Mouse (Mus musculus) right cerebral cortex, postnatal 14 days (tissue): Measurements from ENCODE around the gene Hdac1.

ENCODE experiments used
- DNase-seq: peaks from one replicate; pipeline ENCODE4 v3.0.0; 2022

Hdac1 gene

DNA sequence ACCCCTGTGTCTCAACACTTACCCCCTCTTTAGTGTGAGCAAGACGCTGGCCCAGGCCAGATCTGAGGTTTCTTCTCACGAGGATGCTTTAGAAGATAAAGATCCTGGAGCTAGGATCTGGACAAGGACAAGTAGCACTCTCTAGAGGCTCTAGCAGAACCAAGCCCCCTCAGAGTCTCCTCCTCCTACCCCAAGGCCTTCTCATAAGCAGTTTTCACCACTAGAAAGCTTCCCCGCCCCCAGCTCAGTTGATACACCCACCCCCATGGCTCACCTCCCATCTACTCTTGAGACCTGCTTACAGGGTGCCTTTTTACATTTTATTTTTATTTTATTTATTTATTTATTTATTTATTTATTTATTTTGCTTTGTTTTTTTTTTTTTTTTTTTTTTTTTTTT, 32.9 kb downstream of the Hdac1 start:
- no peak for DNase-seq

DNA sequence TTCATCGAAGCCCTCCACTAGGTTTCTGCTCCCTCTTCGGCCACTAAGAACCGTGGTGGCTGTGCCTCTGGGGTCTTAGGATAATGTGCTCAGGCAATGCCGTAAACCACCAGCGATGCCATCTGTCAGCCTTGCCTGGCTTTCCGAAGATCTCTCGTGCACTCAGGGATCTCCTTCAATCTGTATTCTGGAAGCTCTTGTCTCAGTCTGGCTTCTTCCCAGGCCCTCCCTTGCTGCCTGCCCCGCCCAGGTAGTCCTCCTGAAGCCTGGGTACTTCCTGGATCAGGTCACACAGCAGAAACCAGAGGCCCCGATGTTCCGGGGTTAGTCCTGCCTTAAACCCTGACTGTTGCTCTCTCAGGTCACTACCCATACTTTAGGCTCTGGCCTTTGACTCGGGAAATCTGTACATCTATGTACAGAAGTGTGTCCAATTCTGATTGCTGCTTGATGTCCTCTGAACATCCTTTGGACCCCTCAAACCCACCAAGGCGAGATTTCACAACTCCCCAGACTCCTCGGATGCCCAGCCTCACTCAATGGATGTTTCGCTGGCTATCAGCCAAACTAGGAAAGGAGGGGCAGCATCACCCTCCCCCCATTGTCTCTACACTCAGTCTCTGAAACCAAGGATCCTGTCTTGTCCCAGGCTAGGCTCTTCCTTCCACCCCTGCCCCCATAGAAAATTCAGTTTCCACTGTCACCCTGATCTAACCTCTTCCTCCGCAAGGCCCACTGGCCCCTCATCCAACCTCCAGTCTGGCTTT, 33.5 kb downstream of the Hdac1 start:
- no peak for DNase-seq

DNA sequence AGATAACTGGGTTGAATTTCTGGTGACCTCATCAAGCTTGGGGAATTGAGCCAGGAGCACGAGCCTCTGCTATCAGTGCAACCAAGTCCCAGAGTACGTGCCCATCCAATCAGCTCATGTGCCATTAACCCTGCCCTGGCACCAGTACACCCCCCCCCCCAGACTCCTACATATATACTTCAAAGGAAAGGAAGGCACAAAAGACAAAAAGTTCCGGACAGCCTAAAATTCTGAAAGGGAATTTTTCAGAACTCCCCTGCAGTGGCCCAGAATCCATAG, 34.3 kb downstream of the Hdac1 start:
- DNase-seq = no peak

DNA sequence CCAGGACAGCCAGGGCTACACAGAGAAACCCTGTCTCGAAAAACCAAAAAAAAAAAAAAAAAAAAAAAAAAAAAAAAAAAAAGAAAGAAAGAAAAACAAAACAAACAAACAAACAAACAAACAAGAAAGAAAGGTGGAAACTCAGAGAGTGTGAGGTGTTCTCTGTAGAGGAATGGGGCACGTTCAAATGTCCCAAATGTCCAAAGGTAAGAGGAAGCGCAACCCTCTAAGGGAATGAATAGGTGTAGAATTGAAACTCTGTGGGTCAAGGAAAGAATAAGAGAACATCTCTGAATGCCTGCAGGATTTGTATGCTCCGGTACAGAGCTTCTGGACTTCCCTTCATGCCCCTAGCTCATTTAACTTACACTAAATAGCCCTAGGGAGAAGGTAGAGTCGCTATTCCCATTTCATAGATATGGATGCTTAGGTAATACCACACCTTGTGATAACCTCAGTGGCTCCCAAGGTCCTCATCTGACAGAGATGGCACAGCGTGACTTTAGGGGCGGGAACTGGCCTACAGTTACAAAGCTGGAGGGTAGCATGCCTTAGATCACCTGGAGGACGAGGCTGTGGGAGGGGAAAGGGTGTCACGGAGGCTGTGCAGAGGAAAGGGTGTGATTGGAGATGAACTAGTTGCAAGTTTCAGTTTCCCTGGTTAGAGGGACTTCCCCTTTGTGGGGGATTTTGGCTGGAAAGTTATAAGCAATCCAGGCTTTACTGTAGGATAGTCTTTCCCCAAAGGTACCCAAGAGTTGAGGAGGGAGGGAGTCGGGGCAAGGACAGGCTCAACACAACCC, 34.9 kb downstream of the Hdac1 start:
- DNase-seq = no peak

DNA sequence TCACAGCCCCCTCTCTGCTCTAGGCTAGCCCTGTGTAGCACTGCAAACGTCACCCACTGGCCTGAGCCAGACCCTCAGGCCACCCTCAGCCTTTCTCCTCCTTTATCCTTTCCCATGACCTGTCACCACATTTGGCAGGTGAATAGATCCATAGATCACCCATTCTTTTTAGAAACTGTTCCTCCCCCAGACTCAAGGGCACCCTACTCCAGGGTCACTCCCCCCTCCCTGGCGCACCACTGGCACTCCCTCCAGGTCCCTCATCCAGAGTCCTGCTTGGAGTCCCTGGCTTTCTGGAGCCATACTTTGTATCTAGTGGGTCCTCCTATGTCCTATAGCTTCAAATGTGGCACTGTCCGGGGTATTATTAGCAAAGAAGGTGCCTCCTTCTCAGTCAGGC, 37.0 kb downstream of the Hdac1 start:
- DNase-seq = no peak

DNA sequence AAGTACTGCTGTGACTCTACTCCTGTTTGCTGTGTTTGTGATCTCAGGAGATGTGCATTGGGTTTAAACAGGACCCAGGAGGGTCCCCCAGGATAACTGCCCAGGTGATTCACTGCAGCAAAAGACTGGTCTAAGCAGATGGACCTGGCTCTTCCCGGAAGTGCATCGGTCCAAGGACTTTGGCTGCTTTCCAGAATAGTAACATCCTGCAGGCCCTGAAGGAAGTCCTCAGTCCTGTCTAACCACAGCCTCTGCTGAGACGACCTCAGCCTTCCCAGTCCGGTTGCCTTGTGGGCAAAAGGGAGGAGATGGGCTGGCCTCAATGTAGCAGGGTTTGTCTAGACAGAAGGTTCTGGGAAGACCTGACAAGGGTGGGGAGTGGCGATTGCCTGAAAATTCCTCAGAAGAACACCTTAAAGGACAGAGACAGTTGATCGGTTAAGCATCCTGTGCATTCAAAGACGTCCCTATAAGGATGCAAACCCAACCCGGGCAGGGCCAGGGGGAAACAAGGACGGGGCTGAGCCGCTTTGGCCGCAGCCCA, 39.5 kb downstream of the Hdac1 start:
- DNase-seq = no peak

DNA sequence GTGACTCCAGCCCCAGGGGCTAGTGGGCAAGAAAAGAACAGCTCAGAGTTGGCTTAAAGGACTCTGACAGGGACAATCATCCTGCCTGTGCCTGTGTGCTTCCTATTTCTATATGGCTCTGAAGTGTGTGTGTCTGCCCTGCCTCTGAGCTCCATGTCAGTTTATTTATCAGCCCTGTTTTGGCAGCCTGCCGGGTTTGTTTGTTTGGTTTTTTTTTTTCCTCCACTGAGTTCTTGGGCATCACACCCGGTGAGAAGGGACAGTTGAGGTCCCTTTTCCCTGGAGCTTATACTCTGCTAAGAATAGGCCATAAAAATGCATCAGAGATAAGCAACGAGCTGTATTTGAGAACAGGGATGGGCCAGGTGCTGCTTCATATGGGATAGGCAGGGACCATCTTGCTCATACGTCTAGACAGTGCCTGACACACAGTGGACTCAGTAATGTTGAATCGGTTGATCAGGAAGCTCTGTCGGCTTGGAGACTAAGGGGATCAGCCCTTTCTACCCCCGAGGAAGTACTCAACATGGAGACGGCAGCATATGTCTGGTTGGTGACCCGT, 40.1 kb downstream of the Hdac1 start:
- DNase-seq = no peak

DNA sequence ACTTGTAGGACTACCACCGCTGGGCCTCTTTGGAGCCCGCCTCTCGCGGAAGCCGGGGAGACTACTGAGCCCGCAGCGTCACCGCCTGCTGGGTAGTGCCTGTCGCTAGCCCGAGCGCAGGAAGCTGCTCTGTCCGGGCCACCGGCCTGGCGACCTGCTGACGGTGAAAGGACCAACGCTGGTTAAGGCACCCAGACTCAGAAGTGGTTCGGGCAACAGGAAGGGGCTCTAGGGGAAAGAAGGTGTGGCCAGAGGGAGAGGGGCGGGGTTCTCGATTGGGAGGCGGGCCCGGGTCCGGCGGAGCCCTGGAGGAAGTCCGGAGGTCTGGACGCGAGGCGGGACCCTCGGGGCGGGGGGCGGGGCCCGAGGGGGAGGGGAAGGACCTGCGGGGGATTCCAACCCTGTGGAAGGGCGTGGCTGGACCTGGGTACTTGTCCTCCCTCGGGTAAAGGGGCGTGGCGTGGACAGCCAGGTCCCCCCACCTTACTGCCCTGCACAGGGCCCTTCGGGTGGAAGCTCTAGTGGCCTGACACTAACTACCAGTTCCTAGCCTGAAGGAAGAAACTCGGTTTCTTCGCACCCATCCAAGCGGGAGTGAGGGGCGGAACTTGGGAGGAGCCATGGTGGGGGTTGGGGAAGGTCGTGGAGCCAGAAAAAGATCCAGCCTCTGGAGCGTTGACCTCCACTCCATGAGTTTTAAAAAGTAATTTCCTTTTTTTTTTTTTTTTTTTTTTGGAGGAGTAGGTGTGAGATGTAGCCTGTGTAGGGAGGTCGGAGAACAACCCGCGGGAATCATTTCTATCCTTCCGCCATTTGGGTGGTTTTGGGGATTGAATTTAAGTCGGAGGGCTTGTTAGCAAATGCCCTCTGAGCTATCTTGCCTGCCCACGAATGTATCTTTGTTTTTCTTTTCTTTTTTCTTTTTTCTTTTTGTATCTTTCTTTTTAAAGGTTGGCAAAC, 41.6 kb downstream of the Hdac1 start:
- DNase-seq = peak; percentile 73

DNA sequence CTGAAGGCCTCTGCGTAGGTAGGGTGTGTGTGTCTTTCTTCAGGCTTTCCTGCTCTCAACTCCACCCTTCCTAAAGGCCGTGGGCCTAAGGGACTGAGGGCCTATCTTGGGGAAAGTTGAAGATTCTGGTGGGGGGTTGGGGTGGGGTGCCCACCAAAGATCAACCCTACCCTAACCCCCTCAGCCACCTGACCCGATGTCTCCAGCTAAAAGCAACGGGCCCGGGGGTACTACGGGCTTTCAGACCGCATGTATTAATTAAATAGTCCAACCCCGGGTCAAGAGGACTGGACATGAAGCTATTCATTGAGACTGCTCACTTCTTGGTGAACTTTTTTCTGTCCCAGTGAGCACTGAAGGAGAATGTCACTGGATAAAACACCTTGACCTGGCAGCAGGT, 42.5 kb downstream of the Hdac1 start:
- no peak for DNase-seq

DNA sequence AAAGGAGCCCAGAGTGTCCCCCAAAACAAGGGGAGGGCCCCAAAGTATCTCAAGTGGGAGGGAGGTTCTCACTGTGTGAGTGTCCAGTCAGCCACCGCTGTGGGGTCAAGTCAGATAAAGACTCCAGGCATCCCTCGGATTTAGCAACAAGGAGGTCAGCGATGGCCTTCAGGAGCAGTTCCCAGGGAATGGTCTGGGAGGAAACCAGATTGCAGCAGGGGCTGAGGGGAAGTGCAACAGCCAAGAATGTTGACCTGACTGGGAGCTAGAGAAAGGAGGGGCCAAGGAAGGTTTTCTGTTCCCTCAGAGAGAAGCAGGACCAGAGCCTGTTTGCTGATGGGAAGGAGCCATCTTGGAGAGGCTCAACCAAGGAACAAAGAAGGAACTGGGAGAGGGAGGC, 43.6 kb downstream of the Hdac1 start:
- no peak for DNase-seq

DNA sequence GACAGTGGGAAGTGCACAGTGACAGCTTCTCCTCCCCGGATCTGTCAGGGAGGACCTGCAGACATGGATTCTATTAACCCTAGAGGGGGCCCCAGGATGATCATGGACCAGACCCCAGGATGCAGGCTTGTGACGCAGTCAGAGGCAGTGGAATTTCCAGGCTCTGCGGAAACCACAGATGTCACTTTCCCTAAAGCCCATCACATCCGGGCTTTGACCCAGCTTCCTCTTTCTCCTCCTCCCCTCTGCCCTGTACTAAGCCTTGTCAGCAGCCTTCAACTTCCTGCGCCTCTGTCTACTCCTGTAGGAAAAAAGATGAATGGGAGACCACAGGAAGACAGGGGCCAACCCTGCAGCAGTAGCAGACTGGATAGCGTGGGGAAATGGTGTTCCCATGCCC, 45.9 kb downstream of the Hdac1 start:
- no peak for DNase-seq

DNA sequence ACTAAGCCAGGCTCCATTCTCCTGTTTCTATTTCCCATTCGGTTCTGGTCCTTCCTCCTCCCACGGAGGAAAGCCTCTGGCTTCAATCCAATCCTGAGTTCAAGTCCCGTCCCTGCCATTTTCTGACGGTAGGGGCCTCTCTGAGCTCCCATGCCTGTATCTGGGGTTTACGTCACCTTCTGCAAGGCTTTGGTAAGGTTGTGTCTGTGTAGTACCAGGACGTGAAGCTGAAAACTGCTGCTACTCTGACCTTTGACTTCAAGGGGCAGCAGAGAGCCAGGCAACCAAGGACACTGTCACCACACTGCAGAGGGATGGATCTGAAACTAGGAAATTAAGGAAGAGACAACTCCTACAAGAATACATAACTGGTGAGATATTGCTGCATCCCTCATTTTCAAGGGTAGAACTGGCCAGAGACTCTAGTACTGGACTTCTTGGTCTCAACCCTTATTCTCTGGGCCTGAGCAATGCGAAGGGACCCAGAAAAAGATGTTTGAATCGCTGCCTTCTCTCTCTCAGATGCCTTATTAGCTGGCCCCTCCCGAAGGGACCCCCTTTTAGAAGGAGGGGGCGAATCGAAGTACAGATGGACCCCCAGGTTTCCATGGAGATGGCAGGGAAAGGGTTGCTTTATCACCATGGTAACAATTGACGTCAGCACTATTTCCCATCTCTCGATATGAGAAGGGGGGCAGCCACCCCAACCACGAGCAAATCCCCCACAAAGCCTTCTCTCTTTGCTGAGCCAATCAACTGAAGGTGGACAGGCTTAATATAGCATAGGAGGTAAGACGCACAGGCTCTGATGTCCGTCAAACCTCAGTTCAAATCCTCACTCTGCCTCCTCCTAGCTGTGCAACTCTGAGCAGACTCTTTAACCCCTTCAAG, 46.6 kb downstream of the Hdac1 start:
- peak; percentile 53 for DNase-seq

DNA sequence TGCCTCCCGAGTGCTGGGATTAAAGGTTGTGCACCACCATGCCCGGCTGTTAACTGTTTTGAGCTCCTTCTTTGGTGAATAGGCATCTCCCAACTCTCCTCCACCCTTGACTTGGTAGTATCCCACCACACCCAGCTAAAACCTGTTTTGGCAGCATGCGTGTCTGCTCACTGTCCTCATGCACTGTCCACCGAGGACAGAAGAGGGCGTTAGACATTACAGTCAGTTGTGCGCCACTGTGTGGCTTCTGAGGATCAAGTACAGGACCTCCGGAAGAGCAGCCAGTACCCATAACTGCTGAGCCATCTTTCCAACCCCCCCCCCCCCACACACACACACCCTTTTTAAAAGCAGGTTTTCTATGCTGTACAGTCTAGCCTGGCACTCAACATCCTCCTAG, 47.8 kb downstream of the Hdac1 start:
- DNase-seq = no peak

DNA sequence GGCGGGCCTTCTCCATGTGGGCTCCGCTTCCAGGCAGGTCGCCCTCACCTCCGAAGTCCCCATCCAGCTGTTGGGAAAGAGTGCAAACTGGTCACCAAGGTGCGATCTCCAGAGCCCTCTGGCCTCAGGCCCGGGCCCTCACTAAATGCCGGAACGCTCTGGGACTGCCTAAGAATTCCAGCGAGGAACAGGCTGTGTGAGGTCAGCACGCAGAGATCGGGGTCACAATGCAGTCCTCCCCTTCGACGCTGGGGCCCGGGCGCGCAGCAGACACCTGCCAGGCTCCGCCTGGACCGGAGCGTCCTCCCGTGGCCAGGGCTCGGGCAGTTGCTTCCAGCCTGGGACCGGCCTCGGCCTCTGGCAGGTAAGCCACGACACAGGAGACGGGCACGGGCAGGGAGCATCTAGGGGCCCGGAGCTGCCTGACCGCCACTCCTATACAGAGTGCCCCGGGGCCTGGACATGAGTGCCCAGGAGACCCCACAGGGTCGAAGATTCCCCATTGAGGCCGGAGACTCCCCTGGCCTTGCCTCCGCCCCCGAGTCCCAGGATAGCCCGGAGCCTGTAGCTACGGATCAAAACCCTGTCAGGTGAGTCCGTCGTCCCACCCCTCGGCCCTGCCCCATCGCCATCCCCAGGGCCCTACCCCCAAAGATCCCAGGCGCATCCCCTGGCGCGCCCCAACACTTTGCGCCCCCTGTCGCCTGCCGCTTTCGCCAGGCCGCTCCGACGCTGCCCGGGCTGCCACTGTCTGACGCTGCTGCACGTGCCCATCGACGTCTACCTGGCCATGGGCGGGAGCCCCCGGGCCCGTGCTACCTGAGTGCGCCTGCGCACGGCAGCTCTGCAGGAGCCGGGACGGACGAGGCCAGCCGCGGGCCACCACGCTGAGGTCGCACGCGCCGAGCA, 51.3 kb downstream of the Hdac1 start, which contains the start of the genes Tssk3 and Fam229a:
Tssk3 (minus strand) TSS at position 51 of the 909 bp plus-strand sequence.
Fam229a (plus strand) TSS at position 219 of the 909 bp plus-strand sequence.
- no peak for DNase-seq

DNA sequence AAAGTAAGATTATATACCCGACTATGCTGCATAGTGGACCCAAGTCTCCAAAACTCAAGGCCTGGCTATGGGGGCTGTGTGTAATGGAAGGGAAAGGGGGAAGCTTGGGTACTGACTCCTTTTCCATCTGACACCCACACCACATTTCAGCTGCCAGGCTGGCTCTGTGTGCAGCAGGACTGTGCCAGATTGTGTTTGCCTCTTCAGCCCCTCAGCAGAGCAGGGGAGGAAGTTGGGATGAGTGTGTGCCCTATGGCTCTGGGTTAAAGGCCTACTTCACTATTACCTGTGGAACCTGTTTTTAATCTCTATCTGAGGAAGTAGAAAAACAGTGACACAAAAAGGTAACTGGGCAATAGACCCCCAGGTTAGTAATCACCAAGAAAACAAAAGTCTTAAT, 61.4 kb downstream of the Hdac1 start:
- no peak for DNase-seq

DNA sequence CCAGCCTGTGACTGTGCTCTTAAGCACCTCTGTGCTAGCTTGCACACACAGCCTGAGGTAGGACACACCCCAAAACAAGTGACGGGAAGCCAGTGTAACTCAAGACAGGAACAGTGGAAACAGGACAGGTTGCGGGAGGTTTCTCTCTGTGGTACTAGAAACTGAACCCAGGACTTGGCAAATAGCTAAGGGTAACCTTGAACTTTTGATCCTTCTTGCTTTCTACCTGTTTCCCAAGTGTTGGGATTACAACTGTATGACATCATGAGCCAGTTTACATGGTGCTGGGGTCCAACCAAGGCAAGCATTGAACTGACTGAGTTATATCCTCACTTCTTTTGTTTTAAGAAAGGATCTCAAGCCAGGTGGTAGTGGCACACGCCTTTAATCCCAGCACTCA, 62.6 kb downstream of the Hdac1 start:
- DNase-seq = no peak

DNA sequence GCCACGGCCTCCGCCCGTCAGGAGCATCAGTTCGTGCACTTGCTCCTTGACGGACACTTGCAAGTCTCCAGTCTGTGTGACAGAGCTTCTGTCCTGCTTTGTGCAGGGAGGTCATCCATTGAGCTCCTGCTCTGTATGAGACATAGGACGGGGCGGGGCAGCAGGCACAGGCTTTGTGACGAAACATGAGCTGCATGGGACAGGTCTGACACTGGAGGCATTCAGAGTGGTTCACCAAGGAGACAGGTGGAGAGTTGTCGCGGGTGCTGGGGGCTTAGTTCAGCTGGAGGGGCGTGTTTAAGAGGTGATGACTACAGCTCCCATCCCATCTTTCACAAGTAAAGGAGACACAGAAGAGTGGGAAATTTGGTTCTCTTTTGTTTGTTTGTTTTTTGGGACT, 66.5 kb downstream of the Hdac1 start:
- DNase-seq = no peak
